Mouse (Mus musculus) forebrain, embryonic 16.5 days (tissue): ENCODE results near the gene Mrpl51. TPM values are rescaled to one million over a fixed set of nuclear protein-coding genes. Genes with fewer than 3 reads are reported as not detected.

ENCODE experiments used
- ATAC-seq: fragments of 200-750 bp; cut with Nextera tagmentation; 2 replicates; pipeline ENCODE4 v1.8.0; 2017; ENCODE audit warnings: mild to moderate bottlenecking, moderate library complexity
- H3K27ac ChIP-seq: fragments of 300-500 bp; sonication (generic); 2 replicates; pipeline ENCODE4 v1.5.1; 2014; ENCODE audit warnings: low read length, control low read depth
- H3K27me3 ChIP-seq: fragments of 300-500 bp; sonication (generic); replicated peaks from 2 replicates; pipeline ENCODE4 v1.6.1; 2014; ENCODE audit warnings: low read length; ENCODE audit not compliant: control insufficient read depth, insufficient read depth
- H3K36me3 ChIP-seq: fragments of 300-500 bp; sonication (generic); 2 replicates; pipeline ENCODE4 v1.6.1; 2014; ENCODE audit not compliant: control insufficient read depth, insufficient read depth
- H3K4me1 ChIP-seq: fragments of 300-500 bp; sonication (generic); replicated peaks from 2 replicates; pipeline ENCODE4 v1.6.1; 2014; ENCODE audit warnings: low read length; ENCODE audit not compliant: control insufficient read depth, insufficient read depth
- H3K4me2 ChIP-seq: fragments of 300-500 bp; sonication (generic); 2 replicates; pipeline ENCODE4 v1.6.1; 2014; ENCODE audit warnings: mild to moderate bottlenecking, low read length, control low read depth
- H3K4me3 ChIP-seq: fragments of 300-500 bp; sonication (generic); replicated peaks from 2 replicates; pipeline ENCODE4 v1.5.1; 2014; ENCODE audit warnings: mild to moderate bottlenecking, low read length, control low read depth
- H3K9ac ChIP-seq: fragments of 300-500 bp; sonication (generic); replicated peaks from 2 replicates; pipeline ENCODE4 v1.6.1; 2014; ENCODE audit warnings: low read depth, low read length, control low read depth
- H3K9me3 ChIP-seq: fragments of 300-500 bp; sonication (generic); 2 replicates; pipeline ENCODE4 v1.6.1; 2016; ENCODE audit warnings: low read length; ENCODE audit not compliant: control insufficient read depth
- WGBS: fragments of 180-500 bp; shearing (Covaris S2); extraction: QIAGEN DNeasy Blood & Tissue Kit; methylation state at CpG from one replicate; pipeline ENCODE4 v1.1.7; 2014; 5-methylcytosine and 5-hydroxymethylcytosine counted together
- polyA plus RNA-seq: library from polyadenylated mRNA; unstranded; fragments of >200 nt; fragmentation: Nextera tagmentation; extraction: Ambion mirVana; gene quantifications from 2 replicates; pipeline ENCODE4 v1.2.1, GENCODE M21; 2015

The Mrpl51 gene
- polyA plus RNA-seq, 1 experiment from 2014 or later: 140 TPM

GRCm38 (mm10) chr6:125179601-125180000 lies 12.0 kb upstream of the Mrpl51 start:
- H3K27me3 ChIP-seq: no peaks in the 10 kb centered on the region
- no peaks in the 10 kb centered on the region for H3K9me3 ChIP-seq
- no peak overlapping the region for H3K9ac ChIP-seq
- H3K4me1 ChIP-seq: no peaks in the 10 kb centered on the region
- peaks cover 64% of the 10 kb centered on the region for H3K36me3 ChIP-seq
- WGBS: 94% methylated on average over 7 of the region's 7 CpGs
- no peak overlapping the region for H3K4me3 ChIP-seq
- no peak for ATAC-seq
- H3K27ac ChIP-seq: no peak overlapping the region
- no peak overlapping the region for H3K4me2 ChIP-seq

DNA sequence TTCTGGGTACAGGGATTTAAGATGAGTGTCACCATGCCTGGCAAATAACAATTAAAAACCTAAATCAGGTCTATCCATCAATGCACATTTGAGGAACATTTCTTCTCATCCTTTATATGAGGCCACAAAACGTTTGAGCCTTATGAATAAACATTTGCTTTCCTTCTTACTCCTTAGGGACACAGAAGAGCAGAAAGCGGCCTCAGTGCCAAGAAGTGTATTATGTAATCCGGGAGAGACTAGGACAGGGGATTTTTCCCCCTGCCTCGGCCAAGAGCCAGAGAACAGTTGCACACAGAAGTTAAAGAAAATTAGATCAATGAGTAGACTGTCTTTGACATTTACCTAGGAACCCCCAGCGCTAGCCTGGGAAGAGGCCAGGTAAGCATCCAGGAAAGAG lies 9.5 kb upstream of the Mrpl51 start:
- H3K9ac ChIP-seq: no peak overlapping the region
- 65% methylated on average over 5 of the region's 5 CpGs for WGBS
- H3K27ac ChIP-seq: no peak overlapping the region
- no peaks in the 10 kb centered on the region for H3K4me1 ChIP-seq
- H3K4me2 ChIP-seq: no peak overlapping the region
- H3K9me3 ChIP-seq: no peaks in the 10 kb centered on the region
- peaks cover 63% of the 10 kb centered on the region for H3K36me3 ChIP-seq
- H3K27me3 ChIP-seq: no peaks in the 10 kb centered on the region
- H3K4me3 ChIP-seq: no peak overlapping the region
- ATAC-seq: no peak

DNA sequence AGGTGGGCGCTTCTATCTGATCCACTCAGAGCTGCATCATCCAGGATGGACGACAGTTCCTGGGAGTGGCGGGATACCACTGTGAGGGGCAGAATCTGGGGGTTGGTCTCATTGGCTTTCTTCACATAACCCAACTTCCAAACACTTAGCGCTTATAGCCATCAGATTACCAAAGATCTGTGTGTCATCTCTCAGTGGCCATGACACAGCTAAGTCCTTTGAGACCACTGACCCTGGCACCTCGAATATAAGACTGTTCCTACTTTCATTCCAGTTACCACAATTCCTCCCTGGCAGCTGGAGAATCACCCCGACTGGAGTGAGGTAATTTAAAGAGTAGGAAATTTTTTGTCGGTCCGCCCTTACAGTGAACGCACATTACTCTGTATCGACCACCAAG lies 5.4 kb upstream of the Mrpl51 start:
- ATAC-seq: no peak
- Histone ChIP-seq H3K4me3 (no peak overlapping the region), H3K27me3 (no peaks in the 10 kb centered on the region), H3K36me3 (peaks cover 38% of the 10 kb centered on the region), H3K27ac (no peak overlapping the region), H3K9ac (no peak overlapping the region), H3K4me2 (no peak overlapping the region), H3K4me1 (peaks cover 6% of the 10 kb centered on the region), H3K9me3 (no peaks in the 10 kb centered on the region)
- WGBS: 92% methylated on average over 10 of the region's 10 CpGs

DNA sequence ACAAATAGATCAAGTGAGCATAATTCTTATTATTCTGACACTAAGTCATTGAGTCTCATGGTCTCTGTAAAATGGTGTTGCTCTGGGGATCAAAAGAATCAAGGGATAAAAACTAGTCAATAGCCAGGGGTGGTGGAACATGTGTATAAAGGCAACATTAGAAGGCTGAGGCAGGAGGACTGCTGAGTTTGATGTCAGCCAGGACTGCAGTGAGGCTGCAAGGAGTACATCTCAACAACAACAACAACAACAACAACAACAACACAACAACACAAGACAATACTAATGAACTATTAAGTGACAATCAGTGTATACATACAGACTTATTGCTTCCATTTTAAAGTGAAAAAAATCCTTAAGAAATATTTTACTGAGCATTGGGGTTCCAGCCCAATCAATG lies 785 bp upstream of the Mrpl51 start:
- no peak for ATAC-seq
- Histone ChIP-seq H3K27me3 (no peaks in the 10 kb centered on the region), H3K36me3 (peaks cover 16% of the 10 kb centered on the region), H3K9me3 (no peaks in the 10 kb centered on the region), H3K4me3 (peak overlapping the region; percentile 89), H3K9ac (peak overlapping the region; percentile 77), H3K27ac (peak overlapping the region; percentile 100), H3K4me1 (peaks cover 17% of the 10 kb centered on the region), H3K4me2 (peak overlapping the region; percentile 65)

GRCm38 (mm10) chr6:125192016-125192714 lies 564 bp downstream of the Mrpl51 start:
- Histone ChIP-seq H3K27me3 (no peaks in the 10 kb centered on the region), H3K4me1 (peaks cover 17% of the 10 kb centered on the region), H3K4me2 (peak overlapping the region; percentile 95), H3K36me3 (peaks cover 9% of the 10 kb centered on the region; the same call in 1 of the 2 replicates), H3K9ac (peak overlapping the region; percentile 83), H3K27ac (peak overlapping the region; percentile 100), H3K9me3 (no peaks in the 10 kb centered on the region), H3K4me3 (peak overlapping the region; percentile 89)
- WGBS: under 1% methylated on average over 34 of the region's 34 CpGs
- peak; percentile 91 for ATAC-seq

DNA sequence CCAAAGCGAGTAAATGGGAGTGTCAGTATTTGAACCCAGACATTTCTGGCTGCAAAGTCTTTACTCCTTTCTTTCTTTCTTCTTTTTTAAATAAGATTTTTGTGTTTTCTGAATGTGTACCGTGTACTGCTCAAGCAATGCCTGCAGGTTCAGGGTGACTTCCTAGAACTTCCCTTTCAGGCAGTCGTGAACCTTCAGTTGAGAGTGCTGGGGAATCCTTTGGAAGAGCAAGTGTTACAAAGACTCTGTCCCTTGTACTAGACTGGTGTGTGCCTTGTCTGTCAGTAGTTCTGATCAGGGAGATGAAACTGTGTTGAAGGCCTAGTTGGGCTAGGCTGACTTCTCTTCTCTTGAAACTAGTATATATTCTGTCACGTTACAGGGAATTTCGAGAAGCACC lies 1.2 kb downstream of the Mrpl51 start:
- Histone ChIP-seq H3K9me3 (no peaks in the 10 kb centered on the region), H3K36me3 (peaks cover 7% of the 10 kb centered on the region; the same call in 1 of the 2 replicates), H3K27me3 (no peaks in the 10 kb centered on the region), H3K9ac (peak overlapping the region; percentile 83), H3K27ac (no peak overlapping the region), H3K4me2 (peak overlapping the region; percentile 95), H3K4me3 (peak overlapping the region; percentile 89), H3K4me1 (peaks cover 17% of the 10 kb centered on the region)
- no peak for ATAC-seq
- WGBS: 45% methylated on average over 5 of the region's 5 CpGs

- no peak overlapping the region for H3K27ac ChIP-seq
- H3K4me3 ChIP-seq: no peak overlapping the region
- ATAC-seq: no peak
- no peak overlapping the region for H3K4me2 ChIP-seq
- WGBS: 82% methylated on average over 7 of the region's 7 CpGs
- H3K9me3 ChIP-seq: no peaks in the 10 kb centered on the region
- H3K4me1 ChIP-seq: peaks cover 17% of the 10 kb centered on the region
- H3K27me3 ChIP-seq: no peaks in the 10 kb centered on the region
- H3K36me3 ChIP-seq: peaks cover 7% of the 10 kb centered on the region; the same call in 1 of the 2 replicates
- H3K9ac ChIP-seq: no peak overlapping the region
Observed at GRCm38 (mm10) chr6:125193390-125193789, 1.8 kb downstream of the Mrpl51 start.

- WGBS: 44% methylated on average over 1 of the region's 1 CpGs
- no peak for ATAC-seq
Observed at GRCm38 (mm10) chr6:125195541-125196075, 4.0 kb downstream of the Mrpl51 start.

GRCm38 (mm10) chr6:125196301-125196700 lies 4.7 kb downstream of the Mrpl51 start:
- Histone ChIP-seq H3K9me3 (no peaks in the 10 kb centered on the region), H3K27ac (no peak overlapping the region), H3K27me3 (no peaks in the 10 kb centered on the region), H3K36me3 (peaks cover 4% of the 10 kb centered on the region; the same call in 1 of the 2 replicates), H3K4me2 (no peak overlapping the region), H3K4me3 (no peak overlapping the region), H3K9ac (no peak overlapping the region), H3K4me1 (peaks cover 12% of the 10 kb centered on the region)
- WGBS: 48% methylated on average over 3 of the region's 3 CpGs
- ATAC-seq: no peak

More at GRCm38 (mm10) chr6:125195541-125196075, 4.0 kb downstream of the Mrpl51 start:
- Histone ChIP-seq H3K4me2 (no peak overlapping the region), H3K9ac (no peak overlapping the region), H3K36me3 (peaks cover 4% of the 10 kb centered on the region; the same call in 1 of the 2 replicates), H3K9me3 (no peaks in the 10 kb centered on the region), H3K27ac (no peak overlapping the region), H3K4me1 (peaks cover 12% of the 10 kb centered on the region), H3K27me3 (no peaks in the 10 kb centered on the region), H3K4me3 (no peak overlapping the region)
